Comparison of ENCODE assay signal across 12 mouse cellular contexts in the genomic region with DNA sequence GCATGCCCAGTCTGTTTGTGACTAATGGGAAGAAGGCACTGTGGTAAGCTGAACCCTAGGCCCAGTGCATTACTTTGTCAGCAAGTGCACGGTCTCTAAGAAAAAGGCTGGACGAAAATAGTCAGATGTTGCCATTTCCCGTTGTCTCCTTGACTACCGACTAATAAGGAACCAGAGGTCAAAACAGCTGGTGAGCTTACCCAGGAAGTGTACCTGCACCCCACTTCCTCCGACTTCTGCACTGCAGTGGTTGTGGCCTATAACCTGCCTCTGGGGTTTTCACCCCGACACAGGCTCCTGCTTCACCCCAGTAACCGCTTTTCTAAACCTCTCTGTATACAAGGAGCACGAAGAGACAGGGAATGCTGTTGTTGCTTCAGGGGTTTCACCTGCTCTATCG. TPM values are rescaled to one million over a fixed set of nuclear protein-coding genes. Genes with fewer than 3 reads are reported as not detected.
DNase-seq lines count a peak whose midpoint lies in the region; ATAC-seq lines count a peak whose summit lies in the region.
"Had no signal": no experiment of that assay in that cellular context is flagged by ENCODE, and none has a peak within 500 bp of the region (broad histone marks: within the 10 kb centered on the region; RNA-seq: fewer than 3 reads in every experiment).

No protein-coding gene starts in this region.

- no peak overlapping the region for H3K27ac ChIP-seq in embryonic facial prominence, embryonic 11.5 days (replicated peaks; ENCODE audit: low read depth, low read length)
- H3K27ac ChIP-seq in embryonic facial prominence, embryonic 10.5 days (replicated peaks), result no peak overlapping the region
- peak overlapping the region; percentile 17; the same call in 1 of the 2 replicates for H3K27ac ChIP-seq in midbrain, embryonic 12.5 days (replicated peaks)
- H3K27ac ChIP-seq in midbrain, embryonic 13.5 days, result no peak overlapping the region
- no peak overlapping the region for H3K27ac ChIP-seq in forebrain, embryonic 10.5 days
- H3K27ac ChIP-seq: limb, embryonic 13.5 days had no signal

- H3K27me3 ChIP-seq in embryonic facial prominence, embryonic 11.5 days (ENCODE audit: control insufficient read depth, insufficient read depth, low read length), result no peaks in the 10 kb centered on the region
- H3K27me3 ChIP-seq in embryonic facial prominence, embryonic 10.5 days (replicated peaks; ENCODE audit: low read depth, poor library complexity, severe bottlenecking), result no peaks in the 10 kb centered on the region
- H3K27me3 ChIP-seq in midbrain, embryonic 12.5 days, result no peaks in the 10 kb centered on the region
- H3K27me3 ChIP-seq in midbrain, embryonic 13.5 days, result no peaks in the 10 kb centered on the region
- H3K27me3 ChIP-seq in forebrain, embryonic 10.5 days (ENCODE audit: poor library complexity, severe bottlenecking), result peaks cover 4% of the 10 kb centered on the region; the same call in 1 of the 2 replicates
- H3K27me3 ChIP-seq: limb, embryonic 13.5 days had no signal

- no peaks in the 10 kb centered on the region for H3K36me3 ChIP-seq in embryonic facial prominence, embryonic 11.5 days (replicated peaks; ENCODE audit: control insufficient read depth, insufficient read depth, low read depth, low read length)
- H3K36me3 ChIP-seq in embryonic facial prominence, embryonic 10.5 days (replicated peaks), result no peaks in the 10 kb centered on the region
- H3K36me3 ChIP-seq in midbrain, embryonic 12.5 days, result no peaks in the 10 kb centered on the region
- no peaks in the 10 kb centered on the region for H3K36me3 ChIP-seq in midbrain, embryonic 13.5 days
- H3K36me3 ChIP-seq in forebrain, embryonic 10.5 days (replicated peaks), result no peaks in the 10 kb centered on the region
- H3K36me3 ChIP-seq: limb, embryonic 13.5 days had no signal

- H3K9me3 ChIP-seq in embryonic facial prominence, embryonic 11.5 days (replicated peaks; ENCODE audit: control insufficient read depth, low read length), result no peaks in the 10 kb centered on the region
- H3K9me3 ChIP-seq in embryonic facial prominence, embryonic 10.5 days, result no peaks in the 10 kb centered on the region
- H3K9me3 ChIP-seq in midbrain, embryonic 12.5 days, result no peaks in the 10 kb centered on the region
- H3K9me3 ChIP-seq in midbrain, embryonic 13.5 days, result no peaks in the 10 kb centered on the region
- no peaks in the 10 kb centered on the region for H3K9me3 ChIP-seq in forebrain, embryonic 10.5 days
- H3K9me3 ChIP-seq: limb, embryonic 13.5 days had no signal

- no peak overlapping the region for H3K9ac ChIP-seq in embryonic facial prominence, embryonic 11.5 days (replicated peaks; ENCODE audit: low read length)
- no peak overlapping the region for H3K9ac ChIP-seq in midbrain, embryonic 12.5 days (replicated peaks)
- no peak overlapping the region for H3K9ac ChIP-seq in midbrain, embryonic 13.5 days (replicated peaks)
- H3K9ac ChIP-seq: limb, embryonic 13.5 days had no signal

- no peaks in the 10 kb centered on the region; the same call in 1 of the 2 replicates for H3K4me1 ChIP-seq in embryonic facial prominence, embryonic 11.5 days (ENCODE audit: control insufficient read depth, insufficient read depth, low read length)
- H3K4me1 ChIP-seq in embryonic facial prominence, embryonic 10.5 days, result peaks cover 38% of the 10 kb centered on the region
- peaks cover 18% of the 10 kb centered on the region for H3K4me1 ChIP-seq in midbrain, embryonic 12.5 days
- H3K4me1 ChIP-seq in midbrain, embryonic 13.5 days (replicated peaks), result peaks cover 18% of the 10 kb centered on the region
- H3K4me1 ChIP-seq in forebrain, embryonic 10.5 days, result peaks cover 36% of the 10 kb centered on the region

- no peak overlapping the region for H3K4me3 ChIP-seq in embryonic facial prominence, embryonic 11.5 days (ENCODE audit: low read depth, low read length)
- H3K4me3 ChIP-seq in embryonic facial prominence, embryonic 10.5 days, result no peak overlapping the region
- no peak overlapping the region for H3K4me3 ChIP-seq in midbrain, embryonic 12.5 days
- no peak overlapping the region for H3K4me3 ChIP-seq in midbrain, embryonic 13.5 days (replicated peaks)
- H3K4me3 ChIP-seq in forebrain, embryonic 10.5 days, result no peak overlapping the region
- H3K4me3 ChIP-seq: limb, embryonic 13.5 days had no signal

- no peak overlapping the region for H3K4me2 ChIP-seq in embryonic facial prominence, embryonic 11.5 days (ENCODE audit: low read depth, low read length)
- H3K4me2 ChIP-seq in midbrain, embryonic 12.5 days (replicated peaks), result no peak overlapping the region
- no peak overlapping the region for H3K4me2 ChIP-seq in midbrain, embryonic 13.5 days (replicated peaks)
- H3K4me2 ChIP-seq: limb, embryonic 13.5 days had no signal

- peak; percentile 25 for DNase-seq in embryonic facial prominence, embryonic 11.5 days (ENCODE audit: low spot score)
- no peak for DNase-seq in embryonic facial prominence, embryonic 10.5 days (ENCODE audit: low spot score)
- peak; percentile 68 for DNase-seq in naive thymus-derived CD4-positive, alpha-beta T cell, adult 2 months (ENCODE audit: low read depth)
- peak; percentile 77 for DNase-seq in thymus, postnatal 25 days
- no peak for DNase-seq in forebrain, embryonic 10.5 days (ENCODE audit: extremely low spot score, low spot score)
- DNase-seq: adrenal gland, adult 2 months; gastrocnemius, postnatal 10 days; kidney, adult 2 months had no signal

- WGBS in embryonic facial prominence, embryonic 11.5 days, result 24% methylated on average over 9 of the region's 9 CpGs
- WGBS in embryonic facial prominence, embryonic 10.5 days, result 22% methylated on average over 9 of the region's 9 CpGs
- 36% methylated on average over 9 of the region's 9 CpGs for WGBS in midbrain, embryonic 12.5 days
- WGBS in midbrain, embryonic 13.5 days, result 35% methylated on average over 9 of the region's 9 CpGs
- 34% methylated on average over 9 of the region's 9 CpGs for WGBS in forebrain, embryonic 10.5 days

- ATAC-seq in embryonic facial prominence, embryonic 11.5 days (replicated peaks; ENCODE audit: insufficient number of reproducible peaks, low FRiP score, low TSS enrichment, low read depth), result no peak
- ATAC-seq in midbrain, embryonic 12.5 days (ENCODE audit: low FRiP score, low read depth), result no peak
- no peak for ATAC-seq in midbrain, embryonic 13.5 days
- no peak for ATAC-seq in erythroblast, adult 5-6 weeks (replicated peaks; ENCODE audit: low FRiP score, poor library complexity, severe bottlenecking)

RNA-seq across cellular contexts. Expression of gene Sesn3, which starts 30.3 kb away (rescaled TPM):
- polyA plus RNA-seq in embryonic facial prominence, embryonic 11.5 days (2014; fragmentation: Nextera tagmentation; extraction: Ambion mirVana), result 27.5 and 27.6 TPM in 2 replicates
- 20.8 and 21.6 TPM in 2 replicates for polyA plus RNA-seq in embryonic facial prominence, embryonic 10.5 days (2016; fragmentation: Nextera tagmentation; extraction: Ambion mirVana)
- 20.1 and 25.0 TPM in 2 replicates for polyA plus RNA-seq in midbrain, embryonic 12.5 days (2016; fragmentation: Nextera tagmentation; extraction: Ambion mirVana)
- 17.6 and 18.8 TPM in 2 replicates for polyA plus RNA-seq in midbrain, embryonic 13.5 days (2015; fragmentation: Nextera tagmentation; extraction: Ambion mirVana)
- 14.7 and 16.8 TPM in 2 replicates for polyA plus RNA-seq in forebrain, embryonic 10.5 days (2016; fragmentation: Nextera tagmentation; extraction: Ambion mirVana)
- total RNA-seq in erythroblast, adult 5-6 weeks (2015; ENCODE audit: low replicate concordance), result 3.1 and 3.6 TPM in 2 replicates
- total RNA-seq in erythroblast, adult 5-6 weeks (2017; ENCODE audit: low replicate concordance), result 0.68 and 2.2 TPM in 2 replicates

Comparison
In these comparisons a context has a peak if more than half of its experiments do, and no peak if none do; other contexts are left out.
1. DNase-seq: peak in embryonic facial prominence, embryonic 11.5 days (single experiment), naive thymus-derived CD4-positive, alpha-beta T cell, adult 2 months (single experiment) and thymus, postnatal 25 days (single experiment); none in embryonic facial prominence, embryonic 10.5 days (single experiment) and forebrain, embryonic 10.5 days (single experiment).